Mouse (Mus musculus) spleen, adult 12 weeks (tissue): ENCODE results near the gene Thoc5.

Experiments
- DNase-seq: peaks from one replicate; pipeline ENCODE4 v3.0.0; 2022; ENCODE audit warnings: low spot score

The Thoc5 gene

DNA sequence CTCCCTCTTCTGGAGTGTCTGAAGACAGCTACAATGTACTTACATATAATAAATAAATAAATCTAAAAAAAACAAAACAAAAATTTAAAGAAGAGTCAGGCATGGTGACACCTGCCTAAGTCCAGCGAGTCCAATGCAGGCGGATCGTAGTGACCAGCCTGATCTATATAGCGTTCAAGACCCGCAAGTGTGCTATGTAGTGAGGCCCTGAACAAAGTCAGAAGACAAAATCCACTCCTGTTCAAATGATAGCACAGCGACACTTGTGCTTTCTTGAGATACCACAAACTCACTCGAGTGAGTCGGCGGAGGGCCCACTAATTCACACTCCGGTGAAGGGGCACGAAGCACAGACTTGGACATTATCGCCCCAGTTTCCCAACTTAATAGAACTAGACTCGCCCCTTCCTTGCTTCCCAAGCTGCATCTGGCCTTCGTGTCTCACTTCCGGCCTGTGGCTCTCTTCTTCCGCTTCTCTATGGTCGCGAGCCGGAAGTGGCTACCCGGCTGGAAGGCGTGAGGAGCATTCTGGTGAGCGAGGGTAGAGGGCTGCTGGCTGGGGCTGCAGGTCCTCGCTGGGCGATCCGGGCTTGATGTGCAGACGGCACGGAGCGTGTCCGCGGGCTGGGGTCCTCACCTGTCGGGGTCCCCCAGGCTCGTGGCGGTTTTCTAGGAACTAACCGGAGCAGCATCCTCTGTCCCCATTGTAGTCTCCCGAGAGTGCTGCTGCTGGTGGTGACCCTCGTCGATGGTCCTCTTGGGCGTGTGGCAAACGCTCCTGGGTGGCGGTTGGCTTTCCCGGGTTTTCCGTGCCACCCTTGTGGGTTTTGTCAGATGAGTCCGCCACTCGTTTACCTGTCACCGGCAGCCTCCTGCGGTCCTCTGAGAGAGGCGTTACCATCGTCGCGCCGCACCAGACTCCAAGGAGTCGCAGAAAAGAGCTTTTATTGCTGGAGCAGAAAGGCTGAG lies at the start of gene Thoc5:
Thoc5 (plus strand) TSS at position 473 of the 969 bp plus-strand sequence.
- peak; percentile 67 for DNase-seq

DNA sequence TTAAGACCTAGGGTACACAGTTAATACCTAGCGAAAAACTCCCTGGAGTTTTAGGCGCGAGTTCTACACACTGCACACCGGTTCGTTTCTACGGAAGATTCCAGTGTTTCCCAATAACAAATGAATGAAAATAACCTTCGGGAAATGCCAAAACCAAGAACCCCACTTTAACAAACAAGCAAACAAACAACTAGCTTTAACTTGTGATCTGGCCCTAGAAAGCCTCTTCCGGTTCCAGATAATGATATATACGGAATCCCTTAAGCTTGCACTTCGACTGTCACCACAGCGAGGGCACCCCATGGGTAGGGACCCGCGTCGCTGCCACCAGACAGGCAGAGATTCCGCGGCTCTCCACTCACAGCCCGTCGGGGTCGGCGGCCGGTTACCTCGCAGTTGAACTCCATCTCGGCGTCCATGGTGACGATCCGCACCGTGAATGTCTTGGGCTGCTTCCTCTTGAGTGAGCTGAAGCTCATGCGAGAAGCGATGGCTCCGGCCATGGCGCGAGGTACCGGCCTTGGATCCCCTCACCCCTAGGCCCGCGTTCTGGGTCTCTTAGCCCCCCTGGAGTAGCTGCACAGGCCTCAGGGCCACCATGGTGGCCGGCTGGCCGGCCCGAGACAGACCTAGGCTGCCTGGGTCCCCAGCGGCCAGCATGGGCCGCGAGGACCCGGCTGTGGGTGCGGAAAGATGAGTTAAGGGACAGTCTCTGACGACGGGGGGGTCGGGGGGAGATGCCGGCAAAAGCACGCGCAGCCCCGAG lies 46.5 kb upstream of the Thoc5 start:
- peak; percentile 49 for DNase-seq

DNA sequence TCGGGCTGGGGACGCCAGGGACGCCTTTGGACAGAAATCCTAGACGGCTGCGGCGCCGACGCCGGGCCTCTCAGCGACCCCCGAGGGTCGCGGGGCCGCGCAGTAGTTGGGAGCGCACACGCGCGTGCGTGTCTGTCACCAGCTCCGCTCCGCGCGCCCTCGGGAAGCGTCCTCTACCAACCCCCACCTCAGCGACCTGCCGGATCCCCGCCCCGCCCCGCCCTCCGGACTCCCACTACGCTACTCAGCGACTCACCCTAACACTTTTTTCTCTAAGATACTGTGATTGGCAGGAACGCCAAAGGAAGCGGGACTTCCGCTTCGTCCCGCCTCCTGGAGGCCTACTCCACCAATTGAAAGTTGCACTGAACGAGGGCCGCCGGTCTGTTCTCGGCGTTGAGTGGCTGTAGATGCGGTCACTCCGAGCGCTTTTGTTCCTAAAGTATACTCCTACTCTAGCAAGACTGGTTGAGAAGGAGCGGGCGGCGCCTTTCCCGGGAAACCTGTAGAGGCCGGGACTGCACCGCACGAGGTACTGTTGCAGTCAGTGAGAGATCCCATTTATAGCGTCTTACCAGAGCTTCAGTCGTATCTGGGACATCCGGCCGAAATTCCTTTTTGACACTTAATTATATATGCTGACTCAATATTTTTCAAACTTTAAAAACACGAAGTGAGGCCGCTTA lies 45.7 kb upstream of the Thoc5 start, which contains the start of gene Nf2:
Nf2 (minus strand) TSS at position 279 of the 686 bp plus-strand sequence.
- DNase-seq = peak; percentile 91

GRCm38 (mm10) chr11:4850404-4850803 lies 44.7 kb upstream of the Thoc5 start:
- no peak for DNase-seq

GRCm38 (mm10) chr11:4853021-4853420 lies 42.1 kb upstream of the Thoc5 start:
- DNase-seq = no peak

GRCm38 (mm10) chr11:4854181-4854580 lies 40.9 kb upstream of the Thoc5 start:
- no peak for DNase-seq

DNA sequence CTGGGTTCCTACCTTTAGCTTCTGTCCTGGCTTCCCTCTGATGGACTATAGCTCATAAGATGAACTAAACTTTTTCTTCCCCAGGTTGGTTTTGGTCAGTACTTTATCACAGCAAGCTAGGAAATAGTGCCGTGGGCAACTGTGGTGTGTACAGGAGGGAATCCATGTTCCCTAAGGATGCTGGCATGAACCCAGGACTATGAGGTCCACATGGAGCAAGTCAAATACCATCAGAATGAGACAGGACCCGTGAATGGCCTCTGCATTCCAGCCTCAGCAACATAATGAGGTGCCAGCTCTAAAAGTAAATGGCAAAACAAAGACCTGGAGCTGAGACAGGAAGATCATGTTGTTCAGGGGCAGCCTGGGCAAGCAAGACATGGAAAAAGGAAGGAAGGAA lies 36.7 kb upstream of the Thoc5 start:
- DNase-seq = no peak

DNA sequence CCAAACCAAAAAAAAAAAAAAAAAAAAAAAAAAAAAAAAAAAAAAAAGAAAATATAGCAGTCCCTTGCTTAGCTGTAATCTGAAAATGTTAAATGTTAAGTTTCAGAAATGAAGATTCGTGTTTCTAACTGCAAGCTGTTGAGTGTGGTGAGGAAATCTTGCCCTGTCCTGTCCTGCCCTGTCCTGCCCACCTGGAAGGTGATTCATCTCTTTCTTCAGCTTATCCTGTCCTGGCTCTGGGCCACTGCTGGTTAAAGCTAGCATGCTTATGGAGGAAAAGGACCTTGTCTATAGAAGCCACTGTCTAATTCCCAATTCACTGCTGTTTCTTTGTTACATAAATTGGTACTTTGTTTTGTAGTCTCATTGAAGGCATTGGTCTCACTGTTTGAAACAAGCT lies 34.1 kb upstream of the Thoc5 start:
- no peak for DNase-seq

DNA sequence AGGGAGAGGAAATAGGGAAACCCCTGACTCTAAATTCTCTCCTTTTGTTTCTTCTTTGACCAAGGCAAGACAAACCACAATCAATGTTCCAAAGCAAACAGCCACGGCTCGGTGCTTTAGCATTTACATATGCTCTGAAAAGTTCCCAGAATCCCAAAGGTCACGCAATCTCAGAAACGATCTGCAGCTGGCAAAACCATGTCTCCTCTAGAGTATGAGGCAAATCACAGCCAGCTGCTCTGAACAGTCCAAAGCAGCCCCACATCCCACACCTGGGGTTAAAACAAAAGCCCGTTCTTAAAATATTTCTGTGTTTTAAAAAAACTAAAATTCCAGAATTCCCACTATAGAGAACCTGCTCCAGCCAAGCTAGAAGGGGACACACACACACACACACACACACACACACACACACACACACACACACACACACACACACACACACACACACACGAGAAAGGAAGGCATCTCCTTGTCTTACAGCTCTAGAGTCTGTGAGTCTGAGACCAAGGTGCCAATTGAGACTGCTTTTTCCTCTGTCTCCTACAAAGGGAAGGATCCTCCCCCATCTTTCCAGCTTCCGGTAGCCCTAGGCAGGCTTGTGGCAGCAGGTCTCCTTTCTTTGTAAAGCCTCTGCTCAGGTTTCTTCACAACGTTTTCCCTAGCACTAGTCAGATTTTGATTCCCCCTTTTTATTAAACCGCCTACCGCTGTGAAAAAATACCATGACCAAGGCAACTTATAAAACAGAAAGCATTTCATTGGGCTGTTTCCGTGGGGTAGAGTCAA lies 33.1 kb upstream of the Thoc5 start:
- no peak for DNase-seq

DNA sequence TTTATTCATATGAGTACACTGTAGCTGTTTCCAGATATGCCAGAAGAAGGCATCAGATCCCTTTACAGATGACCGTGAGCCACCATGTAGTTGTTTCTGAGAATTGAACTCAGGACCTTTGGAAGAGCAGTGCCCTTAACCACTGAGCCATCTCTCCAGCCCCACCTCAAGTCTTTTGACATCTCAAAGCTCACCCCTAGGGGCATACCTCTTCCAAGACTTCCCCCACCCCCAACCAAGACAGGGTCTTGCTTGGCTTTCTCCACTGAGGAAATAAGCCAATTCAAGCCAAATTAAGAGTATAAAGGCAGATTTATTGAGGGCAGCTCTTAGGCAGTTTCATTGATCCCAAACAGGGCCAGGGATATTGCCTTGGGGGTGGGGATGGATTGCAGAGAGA lies 32.4 kb upstream of the Thoc5 start:
- DNase-seq = no peak

- peak; percentile 45 for DNase-seq
Observed at GRCm38 (mm10) chr11:4865645-4866251, 29.4 kb upstream of the Thoc5 start.

DNA sequence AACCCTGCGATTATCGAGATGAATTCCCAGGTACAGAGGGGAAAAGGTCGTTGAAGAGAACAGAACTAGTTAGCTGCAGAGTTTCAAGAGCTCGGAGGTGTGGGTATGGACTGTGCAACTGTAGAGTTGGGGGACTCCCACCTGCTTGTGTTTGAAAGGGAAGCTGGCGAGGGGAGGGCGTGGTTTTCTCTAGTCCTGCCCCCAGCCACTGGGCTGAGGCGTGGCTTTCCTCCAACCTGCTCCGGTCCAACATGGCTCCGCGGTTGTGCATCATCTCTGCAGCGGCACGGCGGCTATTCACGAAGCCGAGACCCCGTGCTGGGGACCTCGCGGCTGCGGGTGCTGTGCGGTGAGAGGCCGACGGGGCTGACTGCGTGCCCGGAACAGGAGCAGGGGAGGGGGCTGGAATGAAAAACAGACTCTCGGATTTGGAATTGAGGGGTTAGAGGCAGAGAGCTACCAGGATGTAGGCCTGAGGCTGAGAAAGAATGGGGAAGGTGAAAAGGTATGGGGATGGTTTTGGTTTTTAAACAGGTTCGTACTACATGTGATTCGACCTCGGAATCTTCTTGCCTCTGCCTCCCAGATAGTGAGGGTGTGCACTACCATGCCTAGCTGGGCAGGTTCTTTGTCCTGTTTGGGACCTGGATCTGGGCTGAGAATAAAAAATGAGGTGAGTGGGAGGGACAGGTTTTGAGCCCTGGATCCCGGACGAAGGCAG lies 21.2 kb upstream of the Thoc5 start, which contains the start of gene Nipsnap1:
Nipsnap1 (plus strand) TSS at position 197 of the 721 bp plus-strand sequence.
- peak; percentile 70 for DNase-seq

- DNase-seq = no peak
Observed at GRCm38 (mm10) chr11:4874551-4874950, 20.6 kb upstream of the Thoc5 start.

GRCm38 (mm10) chr11:4881087-4881486 lies 14.0 kb upstream of the Thoc5 start:
- DNase-seq = no peak

DNA sequence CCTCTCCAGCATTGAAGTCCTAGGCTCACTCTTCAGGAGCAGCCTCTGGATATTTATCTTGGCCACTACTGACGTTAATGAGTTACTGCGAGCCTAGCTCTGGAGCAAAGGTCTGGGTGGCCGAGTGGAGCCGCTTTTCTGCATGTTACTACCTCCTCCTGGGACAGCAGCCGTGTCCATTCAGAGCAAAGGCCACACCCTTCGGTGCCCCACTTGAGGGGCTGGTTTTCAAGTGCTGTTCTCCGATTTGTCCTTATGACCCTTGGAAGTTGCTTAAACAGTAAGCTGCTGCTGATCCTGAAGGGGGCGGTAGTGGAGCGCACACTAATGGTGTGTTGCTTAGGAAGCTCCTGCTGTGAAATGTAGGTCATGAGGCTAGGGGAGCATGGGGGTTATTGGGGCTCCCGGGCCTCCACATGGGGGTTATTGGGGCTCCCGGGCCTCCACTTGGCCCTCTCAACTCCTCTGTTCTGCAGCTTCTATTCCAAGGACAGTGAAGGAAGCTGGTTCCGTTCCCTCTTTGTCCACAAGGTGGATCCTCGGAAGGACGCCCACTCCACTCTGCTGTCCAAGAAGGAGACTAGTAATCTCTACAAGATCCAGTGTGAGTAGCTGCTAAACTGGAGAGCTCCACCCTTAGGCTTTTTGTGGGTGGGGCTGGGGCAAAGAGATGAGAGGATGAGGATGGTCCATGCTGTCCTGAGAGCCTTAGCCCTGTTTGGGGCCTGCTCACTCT lies 12.1 kb upstream of the Thoc5 start:
- no peak for DNase-seq

GRCm38 (mm10) chr11:4885385-4885903 lies 9.7 kb upstream of the Thoc5 start:
- peak; percentile 37 for DNase-seq

- no peak for DNase-seq
Observed at GRCm38 (mm10) chr11:4886987-4887386, 8.1 kb upstream of the Thoc5 start.

- no peak for DNase-seq
Observed at GRCm38 (mm10) chr11:4900437-4900836, 5.3 kb downstream of the Thoc5 start.

DNA sequence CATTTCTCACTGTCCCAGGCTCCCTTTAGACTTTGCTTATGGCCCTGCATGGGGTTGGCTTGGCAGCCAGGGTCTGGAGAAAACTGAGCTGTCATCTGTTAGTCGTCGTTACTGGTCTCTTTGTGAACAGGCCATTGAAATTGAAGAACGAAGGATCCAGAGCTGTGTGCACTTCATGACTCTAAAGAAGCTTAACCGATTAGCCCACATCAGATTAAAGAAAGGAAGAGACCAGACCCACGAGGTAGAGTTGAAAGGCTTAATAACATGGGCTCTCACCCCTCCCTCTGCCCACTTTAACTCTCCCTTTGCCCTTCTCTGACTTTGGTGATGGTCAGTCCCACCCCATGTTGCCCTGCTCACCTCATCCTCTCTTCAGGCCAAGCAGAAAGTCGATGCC lies 6.8 kb downstream of the Thoc5 start:
- DNase-seq = no peak
